Mouse (Mus musculus): ENCODE results near the gene Cldn16.
"Not testable (repeated sequence)": the region's sequence is repeated elsewhere in the genome, so short reads cannot be mapped to it uniquely, and the experiment has no call there.

The Cldn16 gene

GRCm38 (mm10) chr16:26462835-26463234, at the start of gene Cldn16:
Gene Cldn16 (plus strand): TSS chr16:26463135.
- DNase-seq (ENCODE audit: low spot score): no peak

GRCm38 (mm10) chr16:26418616-26419015, 44.3 kb upstream of the Cldn16 start:
- no peak for DNase-seq (ENCODE audit: low spot score)

GRCm38 (mm10) chr16:26422078-26422477, 40.9 kb upstream of the Cldn16 start:
- DNase-seq (ENCODE audit: low spot score): no peak

- DNase-seq (ENCODE audit: low spot score): no peak
Measured at GRCm38 (mm10) chr16:26430246-26430645, 32.7 kb upstream of the Cldn16 start.

- DNase-seq (ENCODE audit: low spot score): no peak
Measured at GRCm38 (mm10) chr16:26433486-26433885, 29.4 kb upstream of the Cldn16 start.

- DNase-seq (ENCODE audit: low spot score): no peak
Measured at GRCm38 (mm10) chr16:26440031-26440430, 22.9 kb upstream of the Cldn16 start.

GRCm38 (mm10) chr16:26441156-26441555, 21.8 kb upstream of the Cldn16 start:
- DNase-seq (ENCODE audit: low spot score): no peak

GRCm38 (mm10) chr16:26444843-26445242, 18.1 kb upstream of the Cldn16 start:
- no peak for DNase-seq (ENCODE audit: low spot score)

- DNase-seq (ENCODE audit: low spot score): no peak
Measured at GRCm38 (mm10) chr16:26447594-26447993, 15.3 kb upstream of the Cldn16 start.

- no peak for DNase-seq (ENCODE audit: low spot score)
Measured at GRCm38 (mm10) chr16:26454163-26454562, 8.8 kb upstream of the Cldn16 start.

- DNase-seq (ENCODE audit: low spot score): no peak
Measured at GRCm38 (mm10) chr16:26456182-26456581, 6.8 kb upstream of the Cldn16 start.

- no peak for DNase-seq (ENCODE audit: low spot score)
Measured at GRCm38 (mm10) chr16:26466535-26466934, 3.6 kb downstream of the Cldn16 start.

GRCm38 (mm10) chr16:26471254-26471653, 8.3 kb downstream of the Cldn16 start:
- DNase-seq (ENCODE audit: low spot score): no peak

- DNase-seq (ENCODE audit: low spot score): no peak
Measured at GRCm38 (mm10) chr16:26495721-26496120, 32.8 kb downstream of the Cldn16 start.

- DNase-seq (ENCODE audit: low spot score): not testable (repeated sequence)
Measured at GRCm38 (mm10) chr16:26499705-26500104, 36.8 kb downstream of the Cldn16 start.

GRCm38 (mm10) chr16:26500738-26501137, 37.8 kb downstream of the Cldn16 start:
- no peak for DNase-seq (ENCODE audit: low spot score)

GRCm38 (mm10) chr16:26504961-26505360, 42.0 kb downstream of the Cldn16 start:
- DNase-seq (ENCODE audit: low spot score): no peak

GRCm38 (mm10) chr16:26519596-26519995, 56.7 kb downstream of the Cldn16 start:
- DNase-seq (ENCODE audit: low spot score): no peak

- no peak for DNase-seq (ENCODE audit: low spot score)
Measured at GRCm38 (mm10) chr16:26525832-26526231, 62.9 kb downstream of the Cldn16 start.

- DNase-seq (ENCODE audit: low spot score): no peak
Measured at GRCm38 (mm10) chr16:26526669-26527068, 63.7 kb downstream of the Cldn16 start, which contains the start of gene Tmem207. Gene Tmem207 (minus strand): TSS chr16:26526769.

- DNase-seq (ENCODE audit: low spot score): no peak
Measured at GRCm38 (mm10) chr16:26527931-26528666, 65.2 kb downstream of the Cldn16 start.

GRCm38 (mm10) chr16:26530451-26530850, 67.5 kb downstream of the Cldn16 start:
- DNase-seq (ENCODE audit: low spot score): no peak

GRCm38 (mm10) chr16:26532287-26532686, 69.4 kb downstream of the Cldn16 start:
- no peak for DNase-seq (ENCODE audit: low spot score)
